Mouse (Mus musculus) intestine, embryonic 16.5 days (tissue): ENCODE results near the gene Wnk2. TPM values are rescaled to one million over a fixed set of nuclear protein-coding genes. Genes with fewer than 3 reads are reported as not detected.

Source experiments
- ATAC-seq: fragments of 200-750 bp; cut with Nextera tagmentation; 2 replicates; pipeline ENCODE4 v1.8.0; 2017; ENCODE audit warnings: moderate TSS enrichment, moderate library complexity
- H3K27ac ChIP-seq: fragments of 300-500 bp; sonication (generic); 2 replicates; pipeline ENCODE4 v1.5.1; 2014; ENCODE audit warnings: mild to moderate bottlenecking, low read length
- H3K27me3 ChIP-seq: fragments of 300-500 bp; sonication (generic); replicated peaks from 2 replicates; pipeline ENCODE4 v1.6.1; 2014; ENCODE audit warnings: low read length, control low read depth, mixed read lengths; ENCODE audit not compliant: control insufficient read depth, insufficient read depth
- H3K36me3 ChIP-seq: fragments of 300-500 bp; sonication (generic); 2 replicates; pipeline ENCODE4 v1.6.1; 2014; ENCODE audit warnings: low read length, control low read depth; ENCODE audit not compliant: control insufficient read depth, insufficient read depth
- H3K4me1 ChIP-seq: fragments of 300-500 bp; sonication (generic); 2 replicates; pipeline ENCODE4 v1.6.1; 2014; ENCODE audit warnings: low read length, control low read depth, mixed read lengths; ENCODE audit not compliant: control insufficient read depth, insufficient read depth
- H3K4me2 ChIP-seq: fragments of 300-500 bp; sonication (generic); 2 replicates; pipeline ENCODE4 v1.6.1; 2014; ENCODE audit warnings: low read depth, low read length, control low read depth
- H3K4me3 ChIP-seq: fragments of 300-500 bp; sonication (generic); 2 replicates; pipeline ENCODE4 v1.5.1; 2014; ENCODE audit warnings: mild to moderate bottlenecking, low read length
- H3K9ac ChIP-seq: fragments of 300-500 bp; sonication (generic); 2 replicates; pipeline ENCODE4 v1.6.1; 2014; ENCODE audit warnings: low read depth, low read length
- H3K9me3 ChIP-seq: fragments of 300-500 bp; sonication (generic); 2 replicates; pipeline ENCODE4 v1.6.1; 2016; ENCODE audit warnings: low read length, control low read depth; ENCODE audit not compliant: control insufficient read depth
- WGBS: fragments of 180-500 bp; shearing (Covaris S2); extraction: QIAGEN DNeasy Blood & Tissue Kit; methylation state at CpG from one replicate; pipeline ENCODE4 v1.1.7; 2014; 5-methylcytosine and 5-hydroxymethylcytosine counted together
- polyA plus RNA-seq: library from polyadenylated mRNA; unstranded; fragments of >200 nt; fragmentation: Nextera tagmentation; extraction: Ambion mirVana; gene quantifications from 2 replicates; pipeline ENCODE4 v1.2.1, GENCODE M21; 2015

The Wnk2 gene
- polyA plus RNA-seq, 1 experiment from 2014 or later = 3.5 TPM

- Histone ChIP-seq H3K9me3 (no peaks in the 10 kb centered on the region), H3K27ac (no peak overlapping the region), H3K36me3 (no peaks in the 10 kb centered on the region), H3K9ac (no peak overlapping the region), H3K27me3 (no peaks in the 10 kb centered on the region), H3K4me2 (no peak overlapping the region), H3K4me3 (no peak overlapping the region), H3K4me1 (peaks cover 13% of the 10 kb centered on the region)
- ATAC-seq = no peak
- 42% methylated on average over 1 of the region's 1 CpGs for WGBS
These were observed 32.9 kb upstream of the Wnk2 start for GRCm38 (mm10) chr13:49180691-49181090.

DNA sequence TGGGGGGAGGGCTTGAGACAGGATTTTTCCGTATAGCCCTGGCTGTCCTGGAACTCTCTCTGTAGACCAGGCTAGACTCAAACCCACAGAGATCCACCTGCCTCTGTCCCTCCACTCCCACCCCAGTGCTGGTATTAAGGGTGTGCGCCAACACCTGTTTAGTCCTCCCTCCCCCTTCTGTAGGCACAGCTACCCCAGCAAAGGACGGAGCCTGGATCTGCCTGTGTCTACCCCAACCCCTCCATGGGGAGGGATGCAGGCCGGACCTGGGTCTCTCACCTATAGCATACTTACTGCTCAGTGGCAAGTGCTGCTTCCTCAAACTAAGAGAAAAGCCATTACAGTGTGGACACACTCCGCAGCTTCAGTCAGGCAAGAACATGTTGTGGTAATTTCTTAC, 32.5 kb upstream of the Wnk2 start:
- no peak overlapping the region for H3K9ac ChIP-seq
- 82% methylated on average over 5 of the region's 5 CpGs for WGBS
- H3K4me3 ChIP-seq = no peak overlapping the region

DNA sequence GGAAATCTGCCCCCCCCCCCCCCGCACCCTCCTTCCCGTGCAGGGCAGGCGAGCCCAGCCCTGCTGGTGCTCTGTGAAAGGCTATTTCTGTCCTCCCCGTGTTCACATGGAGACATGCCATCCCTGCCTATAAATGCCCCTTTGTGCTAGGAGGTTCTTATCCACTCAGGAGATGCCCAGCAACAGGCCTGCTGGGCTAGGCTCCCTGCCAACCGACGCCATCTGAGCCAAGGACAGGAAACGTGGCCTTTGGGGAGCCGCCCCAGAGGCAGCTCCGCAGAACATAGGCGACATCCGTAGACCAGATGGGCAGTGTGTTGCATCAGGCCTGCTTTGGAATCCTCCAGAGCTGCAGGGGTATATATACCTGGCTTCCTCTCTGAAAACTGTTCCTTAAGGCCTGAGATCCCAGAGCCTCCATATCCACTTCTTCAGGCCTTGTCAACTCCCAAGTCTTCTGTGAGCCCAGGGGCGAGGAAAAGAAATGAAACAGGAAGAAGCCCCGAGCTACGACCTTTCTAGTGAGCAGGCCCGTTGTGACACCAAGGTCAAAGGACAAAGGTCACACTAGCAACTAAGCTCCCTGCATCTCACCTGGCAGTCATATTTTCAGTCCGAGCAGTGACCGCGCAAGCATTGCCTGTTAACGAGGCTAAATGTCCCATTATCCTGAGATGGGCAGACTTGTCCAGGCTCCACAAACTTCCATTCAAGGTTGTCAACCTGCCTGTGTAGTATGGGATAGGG, 31.2 kb upstream of the Wnk2 start:
- Histone ChIP-seq H3K4me2 (no peak overlapping the region), H3K27me3 (no peaks in the 10 kb centered on the region), H3K4me3 (no peak overlapping the region), H3K27ac (no peak overlapping the region), H3K9me3 (no peaks in the 10 kb centered on the region), H3K36me3 (no peaks in the 10 kb centered on the region), H3K9ac (no peak overlapping the region), H3K4me1 (peaks cover 13% of the 10 kb centered on the region)
- 0 out of 2 replicates have a peak, but pooled peaks have one; percentile 24 for ATAC-seq
- 61% methylated on average over 19 of the region's 19 CpGs for WGBS

More for the DNA sequence above, 32.5 kb upstream of the Wnk2 start:
- Histone ChIP-seq H3K36me3 (no peaks in the 10 kb centered on the region), H3K4me1 (peaks cover 13% of the 10 kb centered on the region), H3K27me3 (no peaks in the 10 kb centered on the region), H3K9me3 (no peaks in the 10 kb centered on the region), H3K4me2 (no peak overlapping the region), H3K27ac (no peak overlapping the region)
- ATAC-seq = no peak

GRCm38 (mm10) chr13:49175509-49175908, 27.7 kb upstream of the Wnk2 start:
- no peaks in the 10 kb centered on the region for H3K27me3 ChIP-seq
- H3K36me3 ChIP-seq = no peaks in the 10 kb centered on the region
- no peak for ATAC-seq
- no peak overlapping the region for H3K4me3 ChIP-seq
- no peak overlapping the region for H3K4me2 ChIP-seq
- H3K27ac ChIP-seq = no peak overlapping the region
- H3K9me3 ChIP-seq = no peaks in the 10 kb centered on the region
- no peak overlapping the region for H3K9ac ChIP-seq
- peaks cover 5% of the 10 kb centered on the region for H3K4me1 ChIP-seq
- 81% methylated on average over 10 of the region's 10 CpGs for WGBS

DNA sequence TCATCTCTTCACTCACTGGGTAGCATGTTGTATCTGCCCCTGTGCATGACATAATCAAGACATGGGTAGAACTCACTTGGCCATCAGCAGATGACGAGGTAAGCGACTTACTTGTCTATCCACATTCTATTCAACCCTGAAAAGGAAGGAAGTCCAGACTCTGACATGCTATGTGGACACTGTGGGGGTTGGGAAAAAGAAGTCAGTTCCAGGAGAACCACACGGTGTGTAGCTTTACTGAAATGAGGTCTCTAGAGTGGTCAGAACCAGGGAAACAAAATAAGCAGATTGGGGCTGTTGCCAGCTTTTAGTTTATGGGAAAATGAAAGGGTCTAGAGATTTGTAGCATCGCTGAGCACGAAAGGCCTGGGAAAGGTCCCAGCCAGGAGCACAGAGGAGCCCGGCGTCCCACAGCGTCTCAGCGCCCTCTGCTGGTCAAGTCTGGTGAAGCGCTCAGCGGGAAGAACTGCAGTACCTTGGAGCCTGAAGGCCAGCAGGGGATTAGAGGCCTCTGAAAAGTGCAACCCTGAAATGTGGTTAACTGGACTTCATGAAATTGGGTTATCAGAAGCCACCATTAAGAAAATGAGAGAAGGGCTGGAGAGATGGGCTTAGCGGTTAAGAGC, 25.3 kb upstream of the Wnk2 start:
- H3K27ac ChIP-seq = no peak overlapping the region

DNA sequence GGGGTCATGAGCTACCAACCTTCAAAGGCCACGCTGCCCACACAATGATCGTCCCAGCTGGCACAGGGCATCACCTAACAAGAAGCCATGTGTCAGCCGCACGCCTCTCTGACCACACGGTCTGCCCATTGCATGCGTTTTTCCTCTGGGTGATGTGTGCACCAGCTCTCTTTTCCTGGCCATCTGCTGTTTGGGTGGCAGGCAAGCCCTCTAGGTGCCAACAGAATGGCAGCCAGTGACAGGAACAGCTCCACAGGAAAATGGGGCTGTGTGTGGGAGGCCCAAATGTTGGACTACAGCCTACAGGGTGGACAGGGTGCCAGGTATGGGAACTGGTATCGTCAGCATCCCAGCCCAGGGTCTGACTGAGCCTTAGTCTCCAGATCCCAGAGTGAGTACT, 24.5 kb upstream of the Wnk2 start:
- ATAC-seq = no peak
- H3K36me3 ChIP-seq = no peaks in the 10 kb centered on the region

More for the DNA sequence above, 25.3 kb upstream of the Wnk2 start:
- no peak overlapping the region for H3K9ac ChIP-seq
- no peaks in the 10 kb centered on the region for H3K27me3 ChIP-seq
- no peak overlapping the region for H3K4me3 ChIP-seq
- H3K36me3 ChIP-seq = no peaks in the 10 kb centered on the region
- no peak overlapping the region for H3K4me2 ChIP-seq
- H3K4me1 ChIP-seq = no peaks in the 10 kb centered on the region
- H3K9me3 ChIP-seq = no peaks in the 10 kb centered on the region
- 5% methylated on average over 12 of the region's 12 CpGs for WGBS
- peak; percentile 71 for ATAC-seq

DNA sequence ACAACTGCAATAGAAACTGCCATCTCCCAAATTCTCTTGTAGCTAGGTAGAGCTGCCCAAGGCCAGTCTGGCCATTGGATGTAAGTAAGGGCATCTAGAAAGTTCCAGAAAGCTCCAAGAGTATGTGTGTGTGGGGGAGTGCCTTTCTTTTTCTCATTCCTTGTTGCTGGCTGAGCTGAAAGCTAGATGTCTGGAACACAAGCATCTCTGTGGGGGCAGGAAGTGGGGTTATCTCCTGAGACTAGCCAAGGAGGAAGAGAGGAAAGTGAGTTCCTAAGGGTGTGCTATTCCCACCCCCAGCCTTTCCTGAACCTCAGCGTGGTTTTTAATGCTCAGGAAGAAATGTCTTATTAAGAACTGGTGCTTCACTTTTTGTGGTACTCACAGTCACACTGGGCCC, 23.9 kb upstream of the Wnk2 start:
- Histone ChIP-seq H3K4me1 (no peaks in the 10 kb centered on the region), H3K4me2 (no peak overlapping the region), H3K9ac (no peak overlapping the region), H3K9me3 (no peaks in the 10 kb centered on the region), H3K27me3 (no peaks in the 10 kb centered on the region), H3K36me3 (no peaks in the 10 kb centered on the region), H3K27ac (no peak overlapping the region), H3K4me3 (no peak overlapping the region)
- WGBS = 65% methylated on average over 1 of the region's 1 CpGs
- no peak for ATAC-seq

More for the DNA sequence above, 24.5 kb upstream of the Wnk2 start:
- no peaks in the 10 kb centered on the region for H3K9me3 ChIP-seq
- H3K4me2 ChIP-seq = no peak overlapping the region
- H3K4me3 ChIP-seq = no peak overlapping the region
- WGBS = 89% methylated on average over 7 of the region's 7 CpGs
- H3K27me3 ChIP-seq = no peaks in the 10 kb centered on the region
- H3K27ac ChIP-seq = no peak overlapping the region
- no peak overlapping the region for H3K9ac ChIP-seq
- H3K4me1 ChIP-seq = no peaks in the 10 kb centered on the region

DNA sequence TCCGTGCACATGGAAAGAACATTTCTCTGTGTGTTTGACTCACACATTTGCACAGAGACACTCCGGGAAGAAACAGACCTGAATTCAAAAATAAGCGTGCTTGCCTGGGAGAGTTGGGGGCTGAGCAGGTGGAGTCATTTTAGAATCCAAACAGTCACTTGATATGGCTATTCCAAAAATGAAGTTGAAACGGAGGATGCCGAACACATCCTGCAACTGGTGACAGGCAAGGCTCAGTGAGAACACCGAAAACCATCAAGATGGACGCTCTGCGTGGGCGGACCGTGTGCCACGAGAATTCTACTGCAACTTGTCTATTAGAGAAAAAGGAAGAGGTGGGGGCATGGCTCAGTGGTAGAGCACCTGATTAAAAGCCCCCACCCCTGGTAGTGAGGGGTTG, 22.8 kb upstream of the Wnk2 start:
- 89% methylated on average over 11 of the region's 11 CpGs for WGBS
- H3K9ac ChIP-seq = no peak overlapping the region
- ATAC-seq = no peak

DNA sequence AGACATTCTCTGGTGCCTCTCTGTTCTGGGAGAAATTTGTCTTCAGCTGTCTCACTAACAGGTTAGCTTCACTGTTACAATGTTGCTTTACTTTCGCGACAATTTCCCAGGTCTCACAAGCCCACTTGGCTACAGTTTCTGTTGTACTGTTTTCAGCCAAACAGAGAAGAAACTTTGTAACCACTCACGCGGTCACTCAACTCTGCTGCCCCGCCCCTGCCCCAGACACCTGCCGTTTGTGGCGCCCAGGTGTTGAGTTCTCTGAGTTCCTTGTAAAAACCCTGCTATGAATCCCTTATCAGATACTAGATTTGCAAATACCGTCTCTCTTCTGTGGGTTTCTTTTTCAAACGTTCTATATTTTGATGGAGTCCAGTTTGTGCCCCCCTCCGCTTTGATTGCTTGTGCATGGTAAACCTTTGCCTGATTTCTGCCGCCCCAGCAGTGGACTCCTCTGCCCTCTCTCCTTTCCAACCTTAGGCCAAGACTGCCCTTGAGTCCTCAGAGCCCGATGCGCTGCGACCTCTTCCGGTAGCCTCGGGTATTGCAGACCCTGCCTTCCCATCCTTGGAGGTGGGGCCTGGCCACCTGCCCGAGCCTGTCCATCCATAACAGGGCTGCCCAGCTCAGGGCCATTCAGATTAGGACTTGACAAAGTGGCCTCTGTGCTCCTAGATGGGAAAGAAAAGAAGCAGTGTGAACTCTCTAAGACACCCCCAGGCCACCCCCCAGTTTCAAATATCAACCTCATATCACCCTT, 21.8 kb upstream of the Wnk2 start:
- Histone ChIP-seq H3K9ac (0 out of 2 replicates have a peak overlapping the region, but pooled peaks have one; percentile 6), H3K27ac (peak overlapping the region; percentile 49; the same call in 1 of the 2 replicates), H3K36me3 (no peaks in the 10 kb centered on the region), H3K4me3 (no peak overlapping the region), H3K27me3 (no peaks in the 10 kb centered on the region), H3K9me3 (no peaks in the 10 kb centered on the region), H3K4me1 (no peaks in the 10 kb centered on the region), H3K4me2 (no peak overlapping the region)
- ATAC-seq = peak; percentile 82
- 16% methylated on average over 17 of the region's 17 CpGs for WGBS

More for the DNA sequence above, 22.8 kb upstream of the Wnk2 start:
- H3K27me3 ChIP-seq = no peaks in the 10 kb centered on the region
- no peaks in the 10 kb centered on the region for H3K4me1 ChIP-seq
- H3K9me3 ChIP-seq = no peaks in the 10 kb centered on the region
- no peak overlapping the region for H3K4me3 ChIP-seq
- no peaks in the 10 kb centered on the region for H3K36me3 ChIP-seq
- no peak overlapping the region for H3K27ac ChIP-seq
- H3K4me2 ChIP-seq = no peak overlapping the region
